8 mouse cellular contexts compared by ENCODE assay signal in genomic region chr14:121928375-121929137, GRCm38 (mm10). TPM values are rescaled to one million over a fixed set of nuclear protein-coding genes. Genes with fewer than 3 reads are reported as not detected.
A peak's percentile ranks its signal among the peaks of the same experiment; 100 is the strongest.
DNase-seq lines count a peak whose midpoint lies in the region; ATAC-seq and TF ChIP-seq lines count a peak whose summit lies in the region.
"Had no signal": no experiment of that assay in that cellular context is flagged by ENCODE, and none has a peak within 500 bp of the region (broad histone marks: within the 10 kb centered on the region; RNA-seq: fewer than 3 reads in every experiment).

No protein-coding gene starts in this region.

- H3K79me2 ChIP-seq in liver, adult 2 months (ENCODE audit: control insufficient read depth, insufficient read depth, low read length), result peaks cover 7% of the 10 kb centered on the region; the same call in 1 of the 2 replicates

- WGBS in liver, adult 2 months, result 61% methylated on average over 8 of the region's 8 CpGs

- DNase-seq in right cerebral cortex, postnatal 14 days, result peak; percentile 56
- DNase-seq in right cerebral cortex, postnatal 36 days (ENCODE audit: low spot score in 2 of 2), result no peak
- peak; percentile 83 for DNase-seq in embryo, embryonic 11 days
- peak; percentile 92 for DNase-seq in induced T-regulatory cell, adult 2 months (ENCODE audit: low read depth)
- peak; percentile 57 for DNase-seq in liver, adult 2 months (ENCODE audit: extremely low read depth, low read depth, low spot score)

- no peaks in the 10 kb centered on the region for H3K4me1 ChIP-seq in liver, adult 2 months (ENCODE audit: control insufficient read depth, insufficient read depth, low read length)

- H3K27ac ChIP-seq in liver, adult 2 months (replicated peaks; ENCODE audit: insufficient read depth, low read depth, low read length), result peak overlapping the region; percentile 73

- ATAC-seq in activated CD4-positive, CD25-positive, alpha-beta regulatory T cell, adult 4 months, result peak; percentile 22
- peak; percentile 37; the same call in 1 of the 2 replicates for ATAC-seq in neutrophil, adult 5-6 weeks (ENCODE audit: extremely low read depth, insufficient number of reproducible peaks, low FRiP score, poor library complexity, severe bottlenecking)

- no peak for TF ChIP-seq POLR2A in liver, adult 2 months (IDR thresholded peaks at IDR 0.05; ENCODE audit: extremely low read depth, insufficient read depth, low read length)

- H3K36me3 ChIP-seq in liver, adult 2 months (ENCODE audit: control insufficient read depth, insufficient read depth, low read length), result no peaks in the 10 kb centered on the region

- no peak overlapping the region for H3K4me3 ChIP-seq in liver, adult 2 months (ENCODE audit: insufficient read depth, low read depth, low read length)

- peak; percentile 49 for TF ChIP-seq CTCF in liver, adult 2 months (IDR thresholded peaks at IDR 0.05; ENCODE audit: low read depth, low read length)

- no peaks in the 10 kb centered on the region for H3K27me3 ChIP-seq in liver, adult 2 months (ENCODE audit: control insufficient read depth, insufficient read depth, low read length)

- H3K9ac ChIP-seq in liver, adult 2 months (ENCODE audit: low read depth, low read length), result no peak overlapping the region; the same call in 1 of the 2 replicates

RNA-seq across cellular contexts. Expression of gene Gpr18, which starts 13.0 kb away (rescaled TPM):
- polyA plus RNA-seq in activated CD4-positive, CD25-positive, alpha-beta regulatory T cell, adult 4 months (2017; shearing (Covaris generic)), result 10 to 100 TPM; 83.8 to 86.0 TPM
- 0.34 and 0.37 TPM in 2 replicates for total RNA-seq in liver, adult 2 months (2014; rRNA removed)
- polyA plus RNA-seq in liver, adult 2 months (2012; rRNA removed), result 0.26 and 0.93 TPM in 2 replicates
- total RNA-seq in neutrophil, adult 5-6 weeks (2017), result 95.0 and 98.8 TPM in 2 replicates
- total RNA-seq: layer of hippocampus, postnatal 25 days had no signal

RNA-seq across cellular contexts. Expression of gene Gpr183, which starts 36.4 kb away (rescaled TPM):
- 100 to 1,000 TPM; 104 to 118 TPM for polyA plus RNA-seq in activated CD4-positive, CD25-positive, alpha-beta regulatory T cell, adult 4 months (2017; shearing (Covaris generic))
- 0.37 and 0.67 TPM in 2 replicates for total RNA-seq in liver, adult 2 months (2014; rRNA removed)
- polyA plus RNA-seq in liver, adult 2 months (2012; rRNA removed), result 0.17 and 0.26 TPM in 2 replicates
- total RNA-seq in neutrophil, adult 5-6 weeks (2017), result 73.9 and 74.6 TPM in 2 replicates

RNA-seq across cellular contexts. Expression of gene Ubac2, which starts 50.1 kb away (rescaled TPM):
- 10 to 100 TPM; 62.5 to 75.1 TPM for polyA plus RNA-seq in activated CD4-positive, CD25-positive, alpha-beta regulatory T cell, adult 4 months (2017; shearing (Covaris generic))
- 20.3 and 25.8 TPM in 2 replicates for total RNA-seq in liver, adult 2 months (2014; rRNA removed)
- polyA plus RNA-seq in liver, adult 2 months (2012; rRNA removed), result 43.5 and 49.4 TPM in 2 replicates
- 31.9 and 32.0 TPM in 2 replicates for total RNA-seq in neutrophil, adult 5-6 weeks (2017)

Comparison
In these comparisons a context has a peak if more than half of its experiments do, and no peak if none do; other contexts are left out.
1. DNase-seq: peak in right cerebral cortex, postnatal 14 days (single experiment), embryo, embryonic 11 days (single experiment), induced T-regulatory cell, adult 2 months (single experiment) and liver, adult 2 months (single experiment); none in right cerebral cortex, postnatal 36 days (0 of 2).
2. RNA of gene Gpr18, which starts 13.0 kb away (total RNA-seq): 95.0 to 98.8 TPM in neutrophil, adult 5-6 weeks; 0.34 to 0.37 TPM in liver, adult 2 months; every median in the first group is over 10 times any median in the second.
3. RNA of gene Gpr183, which starts 36.4 kb away (total RNA-seq): 73.9 to 74.6 TPM in neutrophil, adult 5-6 weeks; 0.37 to 0.67 TPM in liver, adult 2 months; every median in the first group is over 10 times any median in the second.